Mouse (Mus musculus): ENCODE data around the gene Epb41l2.

- TF ChIP-seq POLR2A (IDR thresholded peaks at IDR 0.05; ENCODE audit: borderline replicate concordance, extremely low read depth, low read depth, low read length), result no peak
- no peak for TF ChIP-seq CTCF (IDR thresholded peaks at IDR 0.05; ENCODE audit: insufficient read depth, low read length)
These were observed 93.6 kb downstream of the Epb41l2 start for GRCm38 (mm10) chr10:25453150-25453549.
